Mouse (Mus musculus) myocyte (in vitro differentiated cells): ENCODE measurements around the gene Gemin4. TPM values are rescaled to one million over a fixed set of nuclear protein-coding genes. Genes with fewer than 3 reads are reported as not detected.

Experiments used
- H3K27me3 ChIP-seq: one replicate; pipeline ENCODE4 v1.6.1; 2011; ENCODE audit not compliant: control insufficient read depth, insufficient read depth, insufficient read length
- H3K36me3 ChIP-seq: one replicate; pipeline ENCODE4 v1.6.1; 2011; ENCODE audit not compliant: control insufficient read depth, insufficient read depth
- H3K4me2 ChIP-seq: one replicate; pipeline ENCODE4 v1.6.1; 2011; ENCODE audit warnings: low read depth, control low read depth
- H3K4me3 ChIP-seq: one replicate; pipeline ENCODE4 v1.5.1; 2011; ENCODE audit warnings: mild to moderate bottlenecking, control low read depth, moderate library complexity
- H3K79me2 ChIP-seq: one replicate; pipeline ENCODE4 v1.6.1; 2011; ENCODE audit not compliant: control insufficient read depth, insufficient read depth
- H3ac ChIP-seq: one replicate; pipeline ENCODE4 v1.6.1; 2011; ENCODE audit not compliant: control insufficient read depth, insufficient read length
- CEBPB ChIP-seq: IDR thresholded peaks from 2 replicates; pipeline ENCODE4 v1.6.1; 2011; ENCODE audit warnings: mild to moderate bottlenecking, moderate library complexity; ENCODE audit not compliant: poor library complexity, insufficient read depth, severe bottlenecking
- E2F4 ChIP-seq: IDR thresholded peaks from one replicate; pipeline ENCODE4 v1.6.1; 2011; ENCODE audit warnings: mild to moderate bottlenecking, control low read depth, moderate library complexity; ENCODE audit not compliant: insufficient read depth
- MAX ChIP-seq: IDR thresholded peaks from one replicate; pipeline ENCODE4 v1.6.1; 2011; ENCODE audit warnings: low read depth, mild to moderate bottlenecking, control low read depth
- MYOD1 ChIP-seq, 3 experiments: IDR thresholded peaks; one replicate each; pipeline ENCODE4 v1.6.1; 2011; ENCODE audit warnings: control low read depth in 2 of 3, low read depth in 2 of 3, mild to moderate bottlenecking in 2 of 3, moderate library complexity in 1 of 3; ENCODE audit not compliant: insufficient read length in 2 of 3, control insufficient read depth in 1 of 3
- MYOG ChIP-seq, 3 experiments: IDR thresholded peaks; one replicate each; pipeline ENCODE4 v1.6.1; 2011; ENCODE audit warnings: control low read depth in 2 of 3, low read depth in 2 of 3, mild to moderate bottlenecking in 2 of 3; ENCODE audit not compliant: insufficient read length in 2 of 3, control insufficient read depth in 1 of 3, insufficient read depth in 1 of 3
- POLR2A ChIP-seq: IDR thresholded peaks from one replicate; pipeline ENCODE4 v1.6.1; 2011; ENCODE audit warnings: low read depth, mild to moderate bottlenecking, control low read depth, moderate library complexity; ENCODE audit not compliant: insufficient read length
- POLR2AphosphoS2 ChIP-seq: IDR thresholded peaks from one replicate; pipeline ENCODE4 v1.6.1; 2011; ENCODE audit warnings: low read depth, control low read depth; ENCODE audit not compliant: insufficient read length
- REST ChIP-seq: IDR thresholded peaks from one replicate; pipeline ENCODE4 v1.6.1; 2011; ENCODE audit warnings: mild to moderate bottlenecking, control low read depth, moderate library complexity; ENCODE audit not compliant: insufficient read depth, insufficient read length
- SRF ChIP-seq: IDR thresholded peaks from one replicate; pipeline ENCODE4 v1.6.1; 2011; ENCODE audit warnings: low read depth; ENCODE audit not compliant: control insufficient read depth, insufficient read length
- TCF12 ChIP-seq: IDR thresholded peaks from one replicate; pipeline ENCODE4 v1.6.1; 2011; ENCODE audit warnings: mild to moderate bottlenecking, control low read depth; ENCODE audit not compliant: poor library complexity, insufficient read depth, severe bottlenecking
- TCF3 ChIP-seq: IDR thresholded peaks from one replicate; pipeline ENCODE4 v1.6.1; 2011; ENCODE audit warnings: low read depth, control low read depth; ENCODE audit not compliant: insufficient read length
- USF1 ChIP-seq: IDR thresholded peaks from one replicate; pipeline ENCODE4 v1.6.1; 2011; ENCODE audit warnings: low read depth, mild to moderate bottlenecking, control low read depth, moderate library complexity
- polyA plus RNA-seq: library from polyadenylated mRNA; unstranded; fragments of >200 nt; fragmentation: generic; extraction: Trizol; gene quantifications from one replicate; pipeline ENCODE4 v1.2.1, GENCODE M21; 2012; ENCODE audit warnings: missing spikeins

The Gemin4 gene
- polyA plus RNA-seq, 1 experiment, result 10.7 TPM

DNA sequence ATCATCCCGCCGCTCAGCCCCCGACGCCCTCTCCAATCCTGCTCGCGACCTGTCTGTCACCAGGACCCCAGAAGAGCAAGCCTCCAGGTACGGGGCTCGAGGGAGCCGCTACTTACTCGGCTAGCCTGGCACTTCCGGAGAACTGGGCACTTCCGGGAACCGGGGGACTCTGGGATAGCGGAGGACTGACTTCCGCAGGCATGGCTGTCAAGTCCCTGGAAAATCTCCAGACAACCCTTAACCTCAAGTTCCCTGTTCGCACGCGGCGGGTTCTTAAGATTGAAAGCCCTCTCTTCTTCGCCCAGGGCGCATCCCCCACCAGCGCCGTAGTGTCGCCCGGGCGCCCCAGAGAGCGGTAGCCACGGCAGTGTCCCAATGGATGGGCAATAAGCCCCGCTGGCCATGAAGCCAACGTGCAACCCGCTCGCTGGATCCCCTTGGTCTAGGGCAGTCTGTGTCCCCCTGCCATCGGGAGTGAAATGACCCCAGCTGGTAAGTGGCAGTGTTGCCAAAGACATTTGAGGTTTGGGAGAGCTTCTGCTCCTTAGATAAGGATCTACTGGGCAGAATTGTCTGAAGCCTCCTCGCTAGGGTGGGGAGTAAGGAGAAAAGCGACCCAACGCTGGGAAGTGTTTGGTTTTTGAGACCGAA lies 37.8 kb downstream of the Gemin4 start, which contains the start of the genes Vps53 and Fam57a:
TSS of gene Vps53 (minus strand) at position 153 of the 651 bp plus-strand sequence.
TSS of gene Fam57a (plus strand) at position 177 of the 651 bp plus-strand sequence.
- peak within 1 kb of the TSS; percentile 99 for H3K4me3 ChIP-seq
- H3K27me3 ChIP-seq, result no peaks in the 10 kb centered on the region
- H3ac ChIP-seq, result peak within 1 kb of the TSS; percentile 28
- peak within 1 kb of the TSS; percentile 91 for H3K4me2 ChIP-seq
- H3K36me3 ChIP-seq, result no peaks in the 10 kb centered on the region
- no peak for TF ChIP-seq USF1
- no peak for TF ChIP-seq SRF
- TF ChIP-seq CEBPB, result no peak
- TF ChIP-seq REST, result no peak
- TF ChIP-seq TCF3, result no peak
- TF ChIP-seq POLR2A, result peak; percentile 52
- no peak for TF ChIP-seq MYOD1 (IDR thresholded peaks at IDR 0.05; ENCODE audit: control insufficient read depth in 1 of 3, insufficient read length in 2 of 3, low read depth in 2 of 3)
- H3K79me2 ChIP-seq, result peaks cover 12% of the 10 kb centered on the region

DNA sequence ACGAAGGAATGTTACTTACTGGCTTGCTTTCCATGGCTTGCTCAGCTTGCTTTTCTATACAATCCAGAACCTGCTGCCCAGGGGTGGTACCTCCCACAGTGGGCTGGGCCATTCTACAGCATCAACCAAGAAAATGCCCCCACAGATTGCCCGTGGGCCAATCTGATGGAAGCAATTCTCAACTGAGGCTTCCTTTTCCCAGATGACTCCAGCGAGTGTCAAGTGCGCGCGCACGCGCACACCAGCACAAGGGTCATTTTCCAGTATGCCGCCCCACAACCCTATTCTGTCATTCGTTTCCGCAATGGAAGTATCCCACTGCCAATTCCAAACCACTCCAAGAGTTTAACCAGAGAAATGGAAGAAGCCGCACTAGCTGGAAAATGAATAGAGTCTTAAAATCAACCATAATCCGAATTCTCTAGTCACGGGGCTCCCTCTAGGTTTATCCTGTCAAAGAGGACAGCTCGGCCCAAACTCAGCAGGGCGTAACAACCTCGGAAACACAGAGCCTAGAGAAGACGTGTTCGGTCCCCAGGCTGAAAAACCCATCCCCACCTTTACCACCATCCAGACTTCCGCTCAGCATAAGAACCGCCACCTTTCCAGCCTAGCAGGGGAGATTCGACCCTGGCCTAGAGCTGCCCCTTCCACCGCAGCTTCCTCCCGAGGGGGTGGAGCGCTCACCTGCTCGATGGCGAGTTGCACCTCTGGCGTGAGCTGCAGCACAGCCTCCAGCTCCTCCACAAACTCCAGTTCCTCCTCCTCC lies 38.6 kb downstream of the Gemin4 start:
- H3ac ChIP-seq, result peak overlapping the region; percentile 28
- no peaks in the 10 kb centered on the region for H3K36me3 ChIP-seq
- peak overlapping the region; percentile 91 for H3K4me2 ChIP-seq
- H3K4me3 ChIP-seq, result peak overlapping the region; percentile 99
- peaks cover 12% of the 10 kb centered on the region for H3K79me2 ChIP-seq
- no peaks in the 10 kb centered on the region for H3K27me3 ChIP-seq
- TF ChIP-seq MYOD1 (IDR thresholded peaks at IDR 0.05; ENCODE audit: control insufficient read depth in 1 of 3, insufficient read length in 2 of 3, low read depth in 2 of 3), result peak in 1 of 3 experiments; percentile 14
- no peak for TF ChIP-seq TCF12
- no peak for TF ChIP-seq MYOG (IDR thresholded peaks at IDR 0.05; ENCODE audit: control insufficient read depth in 1 of 3, insufficient read depth in 1 of 3, insufficient read length in 2 of 3, low read depth in 2 of 3)
- TF ChIP-seq POLR2AphosphoS2, result no peak

DNA sequence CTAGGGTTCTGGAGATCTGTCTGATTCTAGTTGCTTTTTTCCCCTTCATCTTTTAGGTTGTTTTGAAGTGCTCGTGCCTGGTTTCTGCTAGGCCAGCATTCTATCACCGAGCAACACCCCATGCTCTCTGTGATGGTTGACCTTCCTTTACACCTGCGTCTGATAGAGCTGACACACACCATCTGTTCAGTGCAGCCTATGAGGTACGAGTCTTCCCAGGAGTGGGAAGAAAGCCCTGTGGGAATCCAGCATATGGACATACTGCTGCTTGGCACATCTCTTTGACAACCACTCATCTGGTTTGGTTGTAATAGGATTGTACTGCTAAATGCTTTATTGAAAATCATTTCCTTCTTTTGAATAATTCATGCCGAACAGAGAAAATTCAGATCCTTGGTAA lies 47.3 kb downstream of the Gemin4 start:
- H3K27me3 ChIP-seq, result no peaks in the 10 kb centered on the region
- H3K36me3 ChIP-seq, result peaks cover 10% of the 10 kb centered on the region
- TF ChIP-seq TCF12 (no peak), MYOG (IDR thresholded peaks at IDR 0.05; ENCODE audit: control insufficient read depth in 1 of 3, insufficient read depth in 1 of 3, insufficient read length in 2 of 3, low read depth in 2 of 3) (no peak), E2F4 (no peak), SRF (no peak), CEBPB (no peak), POLR2A (no peak)
- H3K4me3 ChIP-seq, result no peak overlapping the region
- no peak overlapping the region for H3ac ChIP-seq
- H3K4me2 ChIP-seq, result no peak overlapping the region
- no peaks in the 10 kb centered on the region for H3K79me2 ChIP-seq

DNA sequence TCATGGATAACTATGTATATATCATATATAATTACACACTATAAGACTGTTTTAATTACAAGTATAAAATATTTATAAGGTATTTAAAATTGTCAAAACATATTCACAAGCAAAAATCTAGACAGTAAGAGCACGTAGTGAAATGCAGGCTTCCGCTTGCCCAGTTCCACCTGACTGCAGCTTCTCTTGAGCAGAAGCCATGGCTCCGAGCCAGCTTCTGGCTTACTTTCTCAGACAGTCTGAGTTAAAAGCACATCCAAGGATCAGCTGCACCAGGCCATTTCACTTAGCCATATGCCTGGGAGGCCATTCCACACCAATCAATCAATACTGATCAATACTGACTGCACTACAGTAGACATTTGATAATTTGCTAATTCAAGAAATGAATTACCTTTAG lies 48.5 kb downstream of the Gemin4 start:
- Histone ChIP-seq H3K36me3 (peaks cover 10% of the 10 kb centered on the region), H3K4me2 (no peak overlapping the region), H3K4me3 (no peak overlapping the region), H3ac (no peak overlapping the region), H3K27me3 (no peaks in the 10 kb centered on the region), H3K79me2 (no peaks in the 10 kb centered on the region)
- no peak for TF ChIP-seq E2F4

DNA sequence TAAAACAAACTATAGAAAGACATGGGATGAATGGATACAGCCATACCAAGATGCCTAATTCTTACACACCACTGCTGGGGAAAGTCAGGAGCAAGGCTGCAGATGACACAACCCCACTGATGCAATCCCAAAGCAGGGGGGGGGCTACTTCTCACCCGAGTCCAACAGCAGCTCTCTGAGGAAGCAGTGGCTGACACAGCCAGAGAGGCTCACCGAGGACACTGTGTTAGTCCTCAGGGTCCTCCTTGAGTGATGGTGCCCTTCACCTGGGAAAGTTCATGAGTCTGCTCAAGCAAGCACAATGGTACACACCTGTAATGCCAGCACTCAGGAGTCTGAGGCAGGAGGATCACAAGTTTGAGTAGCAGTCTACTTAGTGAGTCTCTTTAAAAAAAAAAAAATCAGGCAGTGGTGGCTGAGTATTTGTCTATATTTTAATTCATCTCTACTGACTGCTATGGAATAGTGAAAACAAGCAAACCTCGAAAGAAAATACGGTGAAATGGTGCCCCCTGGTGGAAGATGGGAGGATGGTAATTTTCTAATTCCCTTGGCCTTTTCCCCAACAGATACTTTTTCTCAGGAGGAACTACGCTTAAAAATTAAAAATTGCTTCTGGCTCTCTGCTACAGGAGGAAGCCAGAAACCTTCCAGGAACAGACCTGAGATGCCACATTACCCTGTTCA lies 50.2 kb downstream of the Gemin4 start:
- H3K4me3 ChIP-seq, result no peak overlapping the region
- no peak for TF ChIP-seq REST
- no peak for TF ChIP-seq POLR2A
- no peak for TF ChIP-seq USF1
- TF ChIP-seq CEBPB, result no peak
- no peak for TF ChIP-seq MYOG (IDR thresholded peaks at IDR 0.05; ENCODE audit: control insufficient read depth in 1 of 3, insufficient read depth in 1 of 3, insufficient read length in 2 of 3, low read depth in 2 of 3)
- no peak for TF ChIP-seq TCF12
- TF ChIP-seq E2F4, result no peak
- no peak for TF ChIP-seq TCF3
- no peak for TF ChIP-seq MYOD1 (IDR thresholded peaks at IDR 0.05; ENCODE audit: control insufficient read depth in 1 of 3, insufficient read length in 2 of 3, low read depth in 2 of 3)
- TF ChIP-seq POLR2AphosphoS2, result no peak
- TF ChIP-seq MAX, result no peak
- no peak for TF ChIP-seq SRF
- peaks cover 5% of the 10 kb centered on the region for H3K36me3 ChIP-seq
- H3K79me2 ChIP-seq, result no peaks in the 10 kb centered on the region
- H3K27me3 ChIP-seq, result no peaks in the 10 kb centered on the region
- H3ac ChIP-seq, result no peak overlapping the region
- no peak overlapping the region for H3K4me2 ChIP-seq
